Mouse (Mus musculus) C2C12 (cell line): Measurements from ENCODE around the gene Trim13. TPM values are rescaled to one million over a fixed set of nuclear protein-coding genes. Genes with fewer than 3 reads are reported as not detected.
A peak's percentile ranks its signal among the peaks of the same experiment; 100 is the strongest.

ENCODE experiments used
- H3K27me3 ChIP-seq: one replicate; pipeline ENCODE4 v1.6.1; 2011; ENCODE audit not compliant: control insufficient read depth, insufficient read depth, insufficient read length
- H3K36me3 ChIP-seq: one replicate; pipeline ENCODE4 v1.6.1; 2011; ENCODE audit not compliant: control insufficient read depth, insufficient read depth
- H3K4me3 ChIP-seq: one replicate; pipeline ENCODE4 v1.5.1; 2011; ENCODE audit warnings: mild to moderate bottlenecking, control low read depth; ENCODE audit not compliant: poor library complexity, insufficient read depth, severe bottlenecking
- H3K79me2 ChIP-seq: one replicate; pipeline ENCODE4 v1.6.1; 2011; ENCODE audit not compliant: control insufficient read depth, insufficient read depth
- H3K79me3 ChIP-seq: one replicate; pipeline ENCODE4 v1.6.1; 2011; ENCODE audit warnings: low read depth, control low read depth
- H3ac ChIP-seq: one replicate; pipeline ENCODE3; 2011; ENCODE audit warnings: low read depth; ENCODE audit not compliant: control insufficient read depth, insufficient read length
- CEBPB ChIP-seq: IDR thresholded peaks from one replicate; pipeline ENCODE4 v1.6.1; 2011; ENCODE audit warnings: low read depth, mild to moderate bottlenecking, control low read depth, moderate library complexity
- CTCF ChIP-seq: IDR thresholded peaks from one replicate; pipeline ENCODE4 v1.5.1; 2011; ENCODE audit not compliant: control insufficient read depth, insufficient read depth, insufficient read length
- FOSL1 ChIP-seq: IDR thresholded peaks from one replicate; pipeline ENCODE4 v1.8.0; 2011; ENCODE audit warnings: mild to moderate bottlenecking, low read length; ENCODE audit not compliant: poor library complexity, insufficient read depth, severe bottlenecking
- MAX ChIP-seq: IDR thresholded peaks from one replicate; pipeline ENCODE4 v1.6.1; 2011; ENCODE audit warnings: mild to moderate bottlenecking, control low read depth
- MYOD1 ChIP-seq: IDR thresholded peaks from one replicate; pipeline ENCODE4 v1.6.1; 2011; ENCODE audit warnings: low read depth; ENCODE audit not compliant: control insufficient read depth, insufficient read length
- MYOG ChIP-seq: IDR thresholded peaks from one replicate; pipeline ENCODE4 v1.6.1; 2011; ENCODE audit not compliant: control insufficient read depth, insufficient read length; ENCODE audit errors: extremely low read depth
- USF1 ChIP-seq: IDR thresholded peaks from one replicate; pipeline ENCODE4 v1.6.1; 2011; ENCODE audit warnings: low read depth, mild to moderate bottlenecking, control low read depth, moderate library complexity
- polyA plus RNA-seq: library from polyadenylated mRNA; unstranded; fragments of >200 nt; fragmentation: generic; extraction: Trizol; gene quantifications from one replicate; pipeline ENCODE4 v1.2.1, GENCODE M21; 2012; ENCODE audit warnings: missing spikeins

Trim13 gene
- polyA plus RNA-seq, 1 experiment = 2.9 TPM

DNA sequence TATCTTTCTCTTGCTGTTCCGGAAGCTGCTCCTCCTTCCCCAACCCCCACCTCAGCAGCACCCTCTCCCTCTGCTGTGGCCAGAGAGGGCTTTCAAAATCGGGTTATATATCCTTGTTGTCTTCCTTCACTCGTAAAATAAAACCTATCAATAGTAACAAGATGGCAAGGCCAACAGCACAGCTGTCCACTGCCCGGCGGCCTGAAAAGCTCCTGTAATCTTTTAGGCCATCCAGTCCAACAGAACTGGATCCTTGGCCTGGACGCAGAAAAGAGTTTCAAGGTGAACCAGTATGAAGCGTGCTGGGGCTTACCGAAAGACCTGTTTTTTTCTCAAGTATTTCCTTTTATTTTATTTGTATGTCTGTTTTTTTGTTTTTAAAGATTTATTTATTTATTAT is 22.1 kb upstream of the Trim13 start:
- H3K79me3 ChIP-seq = no peaks in the 10 kb centered on the region
- TF ChIP-seq MAX (no peak), CTCF (no peak)
- H3K4me3 ChIP-seq = no peak overlapping the region
- no peaks in the 10 kb centered on the region for H3K27me3 ChIP-seq
- H3ac ChIP-seq = no peak overlapping the region
- no peaks in the 10 kb centered on the region for H3K79me2 ChIP-seq
- H3K36me3 ChIP-seq = no peaks in the 10 kb centered on the region

DNA sequence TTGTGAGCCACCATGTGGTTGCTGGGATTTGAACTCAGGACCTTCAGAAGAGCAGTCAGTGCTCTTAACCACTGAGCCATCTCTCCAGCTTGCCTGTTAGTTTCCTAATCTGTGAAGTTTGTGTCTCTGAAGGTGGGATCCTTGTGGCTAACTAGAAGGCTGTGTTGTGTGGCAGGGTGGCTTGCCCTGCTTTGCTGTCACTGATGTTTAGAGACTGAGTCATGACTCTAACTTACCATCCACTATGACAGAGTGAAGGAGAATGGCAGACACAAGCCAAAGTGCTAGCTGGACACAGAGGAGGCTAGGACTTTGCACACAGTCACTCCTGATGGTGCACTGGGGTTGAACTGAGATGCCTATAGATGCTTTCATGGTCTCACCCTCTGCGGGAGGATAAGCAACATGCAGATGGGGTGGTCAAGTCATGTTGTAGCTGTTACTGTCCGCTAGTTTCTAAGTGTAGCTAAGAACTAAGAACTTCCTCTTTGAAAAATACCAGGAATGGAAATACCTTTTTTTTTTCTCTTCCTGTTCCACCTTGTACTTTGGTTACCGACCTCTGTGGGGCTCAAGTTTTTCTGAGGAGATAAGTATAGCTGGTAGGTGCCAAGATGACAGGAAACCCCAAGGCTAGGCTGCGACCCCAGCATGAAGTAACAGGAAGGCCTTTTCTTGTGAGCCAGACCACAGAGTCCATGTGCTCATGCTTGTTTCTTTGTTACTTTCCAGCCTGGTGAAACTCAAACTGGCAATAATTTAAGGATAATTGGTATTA is 8.6 kb upstream of the Trim13 start:
- no peak for TF ChIP-seq MYOD1
- no peak for TF ChIP-seq MYOG

DNA sequence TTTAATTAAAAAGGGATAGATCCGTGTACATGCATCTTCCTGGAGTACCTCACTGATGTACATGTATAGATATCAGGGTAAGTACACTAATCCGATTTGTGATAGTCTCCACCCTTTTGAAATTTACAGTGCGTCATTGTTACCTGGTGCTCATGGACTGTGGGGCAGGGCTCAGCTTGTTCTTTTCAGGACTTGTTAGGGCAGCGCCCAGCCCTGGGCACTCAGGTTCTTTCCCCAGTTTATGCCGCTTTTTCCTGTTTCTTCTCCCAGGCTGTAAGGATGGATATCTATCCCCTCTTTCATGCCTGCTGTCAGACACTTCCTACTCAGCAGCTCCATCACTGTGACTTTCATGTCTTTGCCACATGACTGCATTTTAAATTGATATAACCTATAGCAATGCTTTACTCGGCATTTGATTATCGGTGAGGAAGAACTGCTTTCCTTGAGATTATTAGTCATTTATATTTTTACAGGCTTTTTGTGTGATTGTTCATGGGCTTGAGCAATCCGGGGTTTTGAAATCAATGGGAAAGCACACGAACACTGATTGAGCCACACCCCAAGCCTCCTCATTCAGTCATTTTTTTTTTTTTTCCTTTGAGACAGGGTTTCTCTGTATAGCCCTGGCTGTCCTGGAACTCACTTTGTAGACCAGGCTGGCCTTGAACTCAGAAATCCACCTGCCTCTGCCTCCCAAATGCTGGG is 1.2 kb upstream of the Trim13 start:
- H3K27me3 ChIP-seq = no peaks in the 10 kb centered on the region
- TF ChIP-seq CTCF (no peak), CEBPB (no peak), USF1 (no peak), FOSL1 (no peak), MYOG (no peak), MYOD1 (no peak)
- H3K36me3 ChIP-seq = no peaks in the 10 kb centered on the region
- no peak overlapping the region for H3ac ChIP-seq
- no peaks in the 10 kb centered on the region for H3K79me3 ChIP-seq
- H3K4me3 ChIP-seq = no peak overlapping the region
- H3K79me2 ChIP-seq = no peaks in the 10 kb centered on the region

More for the DNA sequence above, 8.6 kb upstream of the Trim13 start:
- no peaks in the 10 kb centered on the region for H3K79me2 ChIP-seq
- no peak overlapping the region for H3K4me3 ChIP-seq
- H3K79me3 ChIP-seq = no peaks in the 10 kb centered on the region
- no peaks in the 10 kb centered on the region for H3K36me3 ChIP-seq
- no peak overlapping the region for H3ac ChIP-seq
- H3K27me3 ChIP-seq = no peaks in the 10 kb centered on the region

DNA sequence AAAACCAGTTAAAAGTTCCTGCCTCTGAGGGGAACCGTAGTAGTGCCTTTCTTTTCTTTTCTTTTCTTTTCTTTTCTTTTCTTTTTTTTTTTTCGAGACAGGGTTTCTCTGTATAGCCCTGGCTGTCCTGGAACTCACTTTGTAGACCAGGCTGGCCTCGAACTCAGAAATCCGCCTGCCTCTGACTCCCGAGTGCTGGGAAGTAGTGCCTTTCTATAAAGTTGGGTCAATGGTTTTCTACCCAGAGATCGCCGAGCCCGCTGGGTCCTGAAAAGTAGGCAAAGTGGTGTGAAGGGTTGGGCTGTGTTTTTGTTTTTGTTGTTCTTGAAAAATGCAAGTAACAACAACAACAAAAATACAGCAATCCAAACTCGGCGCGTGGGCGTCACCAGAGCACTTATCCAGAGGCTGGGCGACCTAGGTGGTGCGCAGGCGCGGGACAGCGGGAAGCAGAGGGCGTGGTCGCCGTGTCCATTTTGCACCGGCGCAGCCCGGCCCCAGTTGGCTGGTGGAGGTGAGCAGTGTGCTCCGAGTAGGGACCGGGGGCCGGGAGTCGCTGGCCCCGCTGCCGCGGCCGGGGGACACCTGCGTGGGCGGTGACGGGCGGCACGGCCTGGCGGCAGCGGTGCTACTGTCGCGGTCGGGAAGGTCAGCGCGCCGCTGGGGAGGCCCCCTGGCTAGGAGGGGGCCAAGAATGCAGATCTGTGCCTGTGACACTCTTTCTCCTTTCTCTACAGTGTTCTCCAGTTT is 1.2 kb downstream of the Trim13 start:
- Histone ChIP-seq H3K4me3 (peak overlapping the region; percentile 31), H3K79me3 (no peaks in the 10 kb centered on the region), H3K27me3 (no peaks in the 10 kb centered on the region), H3K79me2 (no peaks in the 10 kb centered on the region), H3ac (peak overlapping the region; percentile 63), H3K36me3 (no peaks in the 10 kb centered on the region)
- no peak for TF ChIP-seq FOSL1
- TF ChIP-seq MAX = no peak
- no peak for TF ChIP-seq USF1
- no peak for TF ChIP-seq CEBPB
- TF ChIP-seq CTCF = no peak

DNA sequence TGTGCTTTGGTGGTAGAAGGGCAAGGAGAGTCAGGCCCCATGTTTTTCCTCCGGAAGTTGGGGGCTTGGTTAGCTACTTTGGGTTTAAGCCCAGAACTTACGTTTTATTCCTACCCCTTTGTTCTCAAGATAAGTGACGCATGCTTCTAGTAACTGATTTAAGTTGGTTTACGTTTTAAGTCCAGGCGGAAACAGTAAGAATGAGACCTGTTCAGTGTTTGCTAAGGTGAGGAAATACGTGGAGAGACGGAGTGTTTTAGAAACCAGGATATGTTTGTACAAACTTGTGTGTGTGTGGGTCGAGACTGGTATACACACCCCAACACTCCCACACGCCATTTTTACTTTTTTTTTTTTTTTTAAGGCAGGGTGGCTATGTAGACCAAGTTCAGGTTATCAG is 3.3 kb downstream of the Trim13 start:
- no peak overlapping the region for H3K4me3 ChIP-seq
- no peaks in the 10 kb centered on the region for H3K79me2 ChIP-seq
- H3K79me3 ChIP-seq = no peaks in the 10 kb centered on the region
- no peak overlapping the region for H3ac ChIP-seq
- peaks cover 9% of the 10 kb centered on the region for H3K36me3 ChIP-seq
- TF ChIP-seq FOSL1 = no peak
- no peak for TF ChIP-seq USF1
- no peak for TF ChIP-seq CEBPB
- TF ChIP-seq MAX = no peak
- no peak for TF ChIP-seq CTCF
- TF ChIP-seq MYOD1 = no peak
- no peak for TF ChIP-seq MYOG
- H3K27me3 ChIP-seq = no peaks in the 10 kb centered on the region
